In the genomic region with DNA sequence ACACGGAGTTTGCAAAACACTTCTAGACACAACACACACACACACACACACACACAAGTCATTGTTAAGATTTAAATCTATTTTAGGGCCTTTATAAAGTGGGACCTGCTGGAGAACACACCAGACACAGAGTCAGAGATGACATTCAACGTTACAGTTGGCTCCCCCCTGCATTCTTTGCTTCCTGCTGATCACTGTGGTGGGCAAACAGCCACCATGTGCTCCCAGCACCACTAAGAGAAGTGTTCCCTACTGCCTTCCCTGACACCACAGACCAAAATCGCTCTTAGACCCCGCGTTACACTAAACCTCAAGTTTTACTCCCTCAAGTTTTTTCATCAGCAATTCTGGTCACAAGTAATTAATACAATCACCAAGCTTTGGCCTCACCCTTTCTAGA, we compare ENCODE assay signal across 22 mouse cellular contexts. TPM values are rescaled to one million over a fixed set of nuclear protein-coding genes. Genes with fewer than 3 reads are reported as not detected.
DNase-seq lines count a peak whose midpoint lies in the region; ATAC-seq and TF ChIP-seq lines count a peak whose summit lies in the region.
"Had no signal": no experiment of that assay in that cellular context is flagged by ENCODE, and none has a peak within 500 bp of the region (broad histone marks: within the 10 kb centered on the region; RNA-seq: fewer than 3 reads in every experiment).

No protein-coding gene starts in this region.

- H3K36me3 ChIP-seq in kidney, postnatal 0 days (ENCODE audit: insufficient read depth, low read length), result no peaks in the 10 kb centered on the region
- H3K36me3 ChIP-seq: embryonic facial prominence, embryonic 15.5 days; forebrain, embryonic 10.5 days; heart, embryonic 12.5 days; hindbrain, embryonic 12.5 days had no signal

- no peak for DNase-seq in kidney, postnatal 0 days (ENCODE audit: low spot score)
- DNase-seq in kidney, adult 11 months, result no peak
- DNase-seq in thymus, postnatal 14 days, result peak; percentile 55
- DNase-seq in thymus, adult 18-20 months, result no peak
- DNase-seq in spleen, postnatal 4 days (ENCODE audit: low spot score in 2 of 2), result no peak
- no peak for DNase-seq in ovary, postnatal 14 days (ENCODE audit: low spot score)
- DNase-seq: adrenal gland, adult 2 months; adrenal gland, postnatal 36 days; cerebellum, adult 2 months; cerebellum, postnatal 10 days; embryo, embryonic 11 days; gastrocnemius, adult 2 months; gastrocnemius, postnatal 25 days; heart, postnatal 4 days had no signal

- H3K9ac ChIP-seq in kidney, postnatal 0 days (ENCODE audit: low read depth, low read length), result no peak overlapping the region
- H3K9ac ChIP-seq: embryonic facial prominence, embryonic 15.5 days; heart, embryonic 12.5 days; hindbrain, embryonic 12.5 days had no signal

- ATAC-seq in kidney, postnatal 0 days (replicated peaks; ENCODE audit: low FRiP score, low read depth), result no peak
- ATAC-seq: forebrain, embryonic 14.5 days had no signal

- no peak for TF ChIP-seq CTCF in kidney, postnatal 0 days (IDR thresholded peaks at IDR 0.05; ENCODE audit: low read depth)
- no peak for TF ChIP-seq CTCF in olfactory bulb, adult 2 months (IDR thresholded peaks at IDR 0.05; ENCODE audit: insufficient read depth, low read depth, low read length)

- H3K27me3 ChIP-seq in kidney, postnatal 0 days (ENCODE audit: insufficient read depth, low read length), result no peaks in the 10 kb centered on the region
- H3K27me3 ChIP-seq: embryonic facial prominence, embryonic 15.5 days; heart, embryonic 12.5 days; hindbrain, embryonic 12.5 days had no signal

- peaks cover 18% of the 10 kb centered on the region for H3K4me1 ChIP-seq in kidney, postnatal 0 days (replicated peaks; ENCODE audit: insufficient read depth, low read length)
- peaks cover 37% of the 10 kb centered on the region for H3K4me1 ChIP-seq in olfactory bulb, adult 2 months (ENCODE audit: control insufficient read depth, insufficient read depth, low read length)

- no peak for TF ChIP-seq POLR2A in olfactory bulb, adult 2 months (IDR thresholded peaks at IDR 0.05; ENCODE audit: insufficient read depth, low read depth, low read length)

- H3K27ac ChIP-seq in kidney, postnatal 0 days, result 0 out of 2 replicates have a peak overlapping the region, but pooled peaks have one; percentile 16
- 0 out of 2 replicates have a peak overlapping the region, but pooled peaks have one; percentile 99 for H3K27ac ChIP-seq in olfactory bulb, adult 2 months (ENCODE audit: insufficient read depth, low read depth, low read length)
- H3K27ac ChIP-seq: embryonic facial prominence, embryonic 15.5 days; forebrain, embryonic 10.5 days; gastrocnemius, adult 2 months; hindbrain, embryonic 12.5 days had no signal

- H3K9me3 ChIP-seq in kidney, postnatal 0 days (replicated peaks; ENCODE audit: low read length), result no peaks in the 10 kb centered on the region
- H3K9me3 ChIP-seq: embryonic facial prominence, embryonic 15.5 days; forebrain, embryonic 10.5 days; heart, embryonic 12.5 days had no signal

- no peak overlapping the region for H3K4me3 ChIP-seq in kidney, postnatal 0 days (replicated peaks; ENCODE audit: low read depth, low read length)
- H3K4me3 ChIP-seq in olfactory bulb, adult 2 months (ENCODE audit: insufficient read depth, low read depth, low read length), result no peak overlapping the region
- H3K4me3 ChIP-seq: embryonic facial prominence, embryonic 15.5 days; erythroblast, embryonic 14.5 days; forebrain, embryonic 10.5 days; gastrocnemius, adult 2 months; heart, embryonic 12.5 days; hindbrain, embryonic 12.5 days had no signal

- WGBS in kidney, postnatal 0 days, result 73% methylated on average over 5 of the region's 5 CpGs
- 81% methylated on average over 5 of the region's 5 CpGs for WGBS in olfactory bulb, adult 2 months

- H3K4me2 ChIP-seq in kidney, postnatal 0 days (ENCODE audit: low read length), result no peak overlapping the region
- H3K4me2 ChIP-seq: embryonic facial prominence, embryonic 15.5 days; heart, embryonic 12.5 days; hindbrain, embryonic 12.5 days had no signal

RNA-seq across cellular contexts. Expression of gene Gm42791, which starts 26.8 kb away (rescaled TPM):
- 0.22 TPM in 1 of 2 replicates, not detected in the other for polyA plus RNA-seq in kidney, postnatal 0 days (2015; fragmentation: Nextera tagmentation; extraction: Ambion mirVana)
- not detected in 2 replicates for polyA plus RNA-seq in olfactory bulb, adult 2 months (2012; ENCODE audit: insufficient read depth, insufficient read length, low replicate concordance, missing spikeins)
- polyA plus RNA-seq: adrenal gland, adult 2 months; cerebellum, adult 2 months; embryonic facial prominence, embryonic 11.5 days; forebrain, embryonic 14.5 days; heart, embryonic 12.5 days had no signal

RNA-seq across cellular contexts. Expression of gene Katnal1, which starts 39.1 kb away (rescaled TPM):
- 6.6 and 7.3 TPM in 2 replicates for polyA plus RNA-seq in kidney, postnatal 0 days (2015; fragmentation: Nextera tagmentation; extraction: Ambion mirVana)
- polyA plus RNA-seq in olfactory bulb, adult 2 months (2012; ENCODE audit: insufficient read depth, insufficient read length, low replicate concordance, missing spikeins), result not detected in 2 replicates
